Mouse (Mus musculus) lung, postnatal 10 days (tissue): ENCODE results near the gene Sema6d.

Source experiments
- DNase-seq: peaks from one replicate; pipeline ENCODE4 v3.0.0; 2021

Sema6d gene

GRCm38 (mm10) chr2:124620470-124620869, 530.7 kb downstream of the Sema6d start:
- DNase-seq = no peak

GRCm38 (mm10) chr2:124621972-124622621, 532.3 kb downstream of the Sema6d start:
- no peak for DNase-seq

GRCm38 (mm10) chr2:124624247-124624929, 534.6 kb downstream of the Sema6d start:
- no peak for DNase-seq

- DNase-seq = no peak
Observed at GRCm38 (mm10) chr2:124626425-124626824, 536.7 kb downstream of the Sema6d start.

- DNase-seq = no peak
Observed at GRCm38 (mm10) chr2:124627664-124628063, 537.9 kb downstream of the Sema6d start.

- DNase-seq = no peak
Observed at GRCm38 (mm10) chr2:124628701-124629100, 538.9 kb downstream of the Sema6d start.

- no peak for DNase-seq
Observed at GRCm38 (mm10) chr2:124634400-124634998, 544.7 kb downstream of the Sema6d start.

- no peak for DNase-seq
Observed at GRCm38 (mm10) chr2:124635271-124635865, 545.6 kb downstream of the Sema6d start.

GRCm38 (mm10) chr2:124637080-124637479, 547.3 kb downstream of the Sema6d start:
- no peak for DNase-seq

GRCm38 (mm10) chr2:124639221-124639963, 549.6 kb downstream of the Sema6d start:
- DNase-seq = no peak

GRCm38 (mm10) chr2:124640500-124641193, 550.9 kb downstream of the Sema6d start:
- no peak for DNase-seq

GRCm38 (mm10) chr2:124641194-124641558, 551.4 kb downstream of the Sema6d start:
- no peak for DNase-seq

- no peak for DNase-seq
Observed at GRCm38 (mm10) chr2:124642131-124642530, 552.4 kb downstream of the Sema6d start.

GRCm38 (mm10) chr2:124650609-124651008, 560.8 kb downstream of the Sema6d start:
- DNase-seq = peak; percentile 33

GRCm38 (mm10) chr2:124651146-124651545, 561.4 kb downstream of the Sema6d start:
- DNase-seq = peak; percentile 59

GRCm38 (mm10) chr2:124653161-124653560, 563.4 kb downstream of the Sema6d start:
- DNase-seq = no peak

GRCm38 (mm10) chr2:124657358-124657757, 567.6 kb downstream of the Sema6d start:
- DNase-seq = no peak

GRCm38 (mm10) chr2:124658374-124658773, 568.6 kb downstream of the Sema6d start:
- no peak for DNase-seq

GRCm38 (mm10) chr2:124659601-124660000, 569.8 kb downstream of the Sema6d start:
- no peak for DNase-seq

- no peak for DNase-seq
Observed at GRCm38 (mm10) chr2:124660686-124661085, 570.9 kb downstream of the Sema6d start.

- no peak for DNase-seq
Observed at GRCm38 (mm10) chr2:124661316-124661715, 571.5 kb downstream of the Sema6d start.

- DNase-seq = no peak
Observed at GRCm38 (mm10) chr2:124662257-124662656, 572.5 kb downstream of the Sema6d start.
